Mouse (Mus musculus) kidney, adult 11 months (tissue): ENCODE data around the gene Rfc1.
"Not testable (repeated sequence)": the region's sequence is repeated elsewhere in the genome, so short reads cannot be mapped to it uniquely, and the experiment has no call there.

ENCODE experiments used
- DNase-seq: peaks from one replicate; pipeline ENCODE4 v3.0.0; 2022

Rfc1 gene

DNA sequence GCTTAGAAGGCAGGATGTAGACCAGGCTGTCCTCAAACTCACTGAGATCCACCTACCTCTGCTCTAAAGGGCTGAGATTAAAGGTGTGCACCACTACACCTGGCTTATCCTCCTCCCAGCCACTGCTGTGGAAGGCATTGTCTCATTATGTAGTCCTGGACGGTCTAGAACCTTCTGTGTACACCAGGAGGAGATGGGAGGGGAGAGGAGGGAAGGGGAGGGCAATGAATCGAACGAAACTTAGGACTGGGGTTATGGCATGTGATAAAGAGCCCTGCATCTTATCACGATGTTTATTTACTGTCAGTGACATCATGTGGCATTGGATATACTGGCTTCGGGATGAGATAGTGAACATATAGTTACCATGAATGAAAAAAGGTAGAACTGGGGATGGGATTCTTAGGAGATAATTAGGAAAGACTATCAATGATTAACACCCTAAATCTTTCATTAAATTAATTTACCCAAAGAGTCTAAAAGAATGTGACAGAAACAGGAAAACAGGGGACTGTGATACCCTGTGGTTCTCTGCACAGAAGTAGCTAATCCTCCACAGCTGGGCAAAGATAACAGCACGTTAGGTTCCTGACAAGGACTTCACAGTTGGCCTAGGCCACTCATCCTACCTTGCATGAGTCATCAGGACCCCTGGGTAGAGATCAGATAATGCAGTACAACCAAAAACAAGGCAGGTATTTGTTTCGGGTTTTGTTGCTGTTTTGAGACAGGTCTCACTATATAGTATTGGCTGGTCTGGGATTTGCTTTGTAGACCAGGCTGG is 37.1 kb downstream of the Rfc1 start:
- DNase-seq = no peak

DNA sequence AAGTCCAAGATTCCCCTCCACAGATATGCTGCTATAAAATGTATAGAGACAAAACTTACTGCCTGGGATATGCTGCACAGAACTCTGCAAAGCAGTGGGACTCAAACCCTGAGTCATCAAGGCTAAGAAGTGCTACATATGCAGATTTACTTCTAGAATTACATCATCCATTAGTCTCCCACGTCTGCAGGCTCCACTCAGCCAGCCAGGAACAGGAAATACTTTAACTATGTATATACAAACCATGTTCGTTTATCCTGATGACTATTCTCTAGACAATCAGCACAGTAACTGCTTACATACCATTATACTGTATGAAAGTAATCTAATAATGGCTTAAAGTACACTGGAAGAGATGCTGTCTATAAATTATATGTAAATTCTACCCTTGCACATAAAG is 41.2 kb downstream of the Rfc1 start:
- no peak for DNase-seq

DNA sequence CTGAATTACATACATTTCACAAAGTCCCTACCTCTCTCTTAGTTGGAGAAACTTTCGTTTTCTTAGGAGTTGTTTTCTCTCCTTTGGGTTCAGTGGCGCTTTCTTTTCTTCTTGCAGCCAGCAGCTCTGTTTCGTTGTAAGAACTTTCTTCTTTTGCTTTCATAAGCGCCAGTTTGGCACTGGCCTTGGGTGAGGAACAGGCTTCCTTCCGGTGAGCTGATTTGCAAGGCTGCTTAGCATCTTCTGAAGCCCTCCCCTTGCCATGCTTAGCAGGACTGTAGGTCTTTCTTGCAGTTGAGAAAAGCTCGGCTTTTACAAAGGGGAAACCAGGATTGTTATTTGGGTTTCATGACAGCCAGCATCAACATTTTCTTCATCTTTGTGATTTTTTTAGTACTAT is 41.8 kb downstream of the Rfc1 start:
- no peak for DNase-seq

GRCm38 (mm10) chr5:65289009-65289408 is 46.5 kb downstream of the Rfc1 start:
- DNase-seq = not testable (repeated sequence)

DNA sequence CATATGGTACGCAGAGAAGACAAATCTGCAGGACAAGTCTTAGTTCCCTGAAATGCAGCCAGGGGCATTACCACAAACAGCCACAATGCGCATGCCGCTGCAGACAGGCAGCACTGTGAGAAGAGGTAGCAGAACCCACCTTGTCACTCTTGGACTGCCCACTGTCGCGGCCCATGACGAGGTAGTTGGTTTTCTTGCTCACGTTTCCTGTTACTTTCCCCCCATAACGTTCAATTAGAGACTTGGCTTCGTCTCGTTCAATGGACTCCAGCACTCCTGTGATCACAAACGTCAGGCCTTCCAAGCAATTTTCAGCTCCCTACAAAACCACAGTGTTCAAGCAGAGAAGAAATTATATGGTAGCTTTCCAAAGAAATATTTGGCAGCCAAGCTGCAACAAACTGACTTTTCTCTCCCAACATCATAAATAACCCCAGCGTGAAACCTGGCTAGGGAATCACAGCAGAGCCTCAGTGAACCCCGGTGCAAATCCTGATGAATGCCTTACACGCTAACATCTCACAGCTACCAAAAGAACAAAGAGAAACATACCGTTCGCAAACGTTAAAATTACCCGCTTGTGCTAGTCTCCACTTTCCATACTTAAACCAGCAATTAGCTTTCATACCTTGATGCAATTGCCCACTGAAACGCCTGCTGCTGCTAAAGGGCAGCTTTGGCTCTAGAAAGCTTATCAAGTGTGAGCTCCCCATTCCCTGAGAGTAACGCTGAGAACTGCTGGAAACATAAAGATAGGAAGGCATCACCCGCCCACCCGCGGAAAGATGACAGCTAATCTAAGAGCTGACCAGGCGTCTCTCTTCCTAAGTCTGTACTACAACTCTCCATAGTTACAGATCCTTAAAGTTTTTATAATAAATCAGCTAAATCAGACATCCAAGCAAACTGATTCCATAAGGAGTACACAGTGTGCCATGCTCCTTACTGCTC is 47.4 kb downstream of the Rfc1 start:
- no peak for DNase-seq

DNA sequence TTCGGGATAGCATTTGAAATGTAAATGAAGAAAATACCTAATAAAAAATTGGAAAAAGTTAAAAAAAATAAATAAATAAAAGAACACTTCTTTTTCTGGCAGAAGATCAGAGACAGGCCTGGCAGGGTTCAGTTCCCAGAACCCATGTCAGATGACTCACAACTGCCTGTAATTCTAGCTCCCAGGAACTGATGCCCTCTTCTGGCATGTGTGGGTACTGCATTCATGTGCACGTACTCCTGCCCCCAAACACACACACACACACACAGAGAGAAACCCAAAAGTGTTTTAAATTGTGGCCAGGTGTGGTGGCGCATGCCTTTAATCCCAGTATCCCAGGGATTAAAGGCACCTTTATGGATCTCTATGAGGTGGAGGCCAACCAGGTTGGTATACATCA is 51.3 kb downstream of the Rfc1 start:
- DNase-seq = no peak

GRCm38 (mm10) chr5:65281216-65281615 is 54.3 kb downstream of the Rfc1 start:
- DNase-seq = no peak

GRCm38 (mm10) chr5:65279133-65279651 is 56.3 kb downstream of the Rfc1 start:
- DNase-seq = no peak

DNA sequence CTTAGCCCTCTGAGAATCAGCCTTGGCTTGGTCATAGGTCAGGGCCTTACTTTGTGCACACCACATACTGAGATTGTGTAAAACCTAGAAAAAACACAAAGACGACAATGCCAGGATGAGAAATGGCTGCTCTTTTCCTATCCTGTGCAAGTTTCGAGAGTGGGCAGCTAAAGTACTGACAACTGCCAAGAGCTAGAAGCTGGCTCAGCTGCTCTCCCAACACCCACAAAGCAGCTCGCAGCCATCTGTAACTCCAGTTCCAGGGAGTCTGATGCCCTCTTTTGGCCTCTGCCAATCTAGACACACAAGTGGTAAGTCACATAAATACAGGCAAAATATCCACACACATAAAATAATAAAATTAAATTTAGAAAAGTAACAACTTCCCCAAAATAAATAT is 61.5 kb downstream of the Rfc1 start:
- DNase-seq = no peak

- DNase-seq = no peak
These were observed 77.5 kb downstream of the Rfc1 start for GRCm38 (mm10) chr5:65257910-65258505.

DNA sequence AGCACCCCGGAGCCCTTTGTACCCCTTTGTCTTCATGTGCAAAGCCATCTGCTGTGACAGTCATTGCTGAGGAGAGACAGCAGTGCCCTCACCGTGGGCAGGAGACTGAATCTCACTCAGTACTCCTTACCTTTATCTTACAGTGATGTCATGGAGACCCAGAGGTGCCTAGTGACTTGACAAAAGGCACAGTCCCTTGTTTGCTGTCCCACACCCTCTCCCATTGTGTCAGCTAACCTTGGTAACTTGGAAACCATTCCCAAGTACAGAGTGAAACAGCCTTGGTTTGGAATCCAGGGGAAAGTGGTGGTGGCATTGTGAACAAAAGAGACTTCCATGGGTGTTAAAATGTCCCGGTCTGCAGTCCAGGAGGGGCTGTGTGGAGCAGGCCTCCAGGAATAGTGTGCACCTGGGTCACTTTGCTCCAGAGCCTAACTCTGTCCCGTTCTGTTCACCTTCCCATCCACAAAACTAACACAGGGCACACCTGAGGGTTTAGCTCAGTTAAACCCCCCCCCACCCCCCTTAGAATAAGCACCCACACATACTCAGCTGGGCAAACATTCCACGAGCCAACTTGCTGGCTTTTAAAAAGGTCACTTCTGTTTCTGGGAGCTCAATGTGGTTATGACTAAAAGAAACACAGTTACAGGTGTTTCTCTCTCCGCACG is 85.2 kb downstream of the Rfc1 start:
- DNase-seq = no peak

- no peak for DNase-seq
These were observed 88.2 kb downstream of the Rfc1 start for GRCm38 (mm10) chr5:65247296-65247695.

- DNase-seq = no peak
These were observed 92.7 kb downstream of the Rfc1 start for GRCm38 (mm10) chr5:65242740-65243139.

DNA sequence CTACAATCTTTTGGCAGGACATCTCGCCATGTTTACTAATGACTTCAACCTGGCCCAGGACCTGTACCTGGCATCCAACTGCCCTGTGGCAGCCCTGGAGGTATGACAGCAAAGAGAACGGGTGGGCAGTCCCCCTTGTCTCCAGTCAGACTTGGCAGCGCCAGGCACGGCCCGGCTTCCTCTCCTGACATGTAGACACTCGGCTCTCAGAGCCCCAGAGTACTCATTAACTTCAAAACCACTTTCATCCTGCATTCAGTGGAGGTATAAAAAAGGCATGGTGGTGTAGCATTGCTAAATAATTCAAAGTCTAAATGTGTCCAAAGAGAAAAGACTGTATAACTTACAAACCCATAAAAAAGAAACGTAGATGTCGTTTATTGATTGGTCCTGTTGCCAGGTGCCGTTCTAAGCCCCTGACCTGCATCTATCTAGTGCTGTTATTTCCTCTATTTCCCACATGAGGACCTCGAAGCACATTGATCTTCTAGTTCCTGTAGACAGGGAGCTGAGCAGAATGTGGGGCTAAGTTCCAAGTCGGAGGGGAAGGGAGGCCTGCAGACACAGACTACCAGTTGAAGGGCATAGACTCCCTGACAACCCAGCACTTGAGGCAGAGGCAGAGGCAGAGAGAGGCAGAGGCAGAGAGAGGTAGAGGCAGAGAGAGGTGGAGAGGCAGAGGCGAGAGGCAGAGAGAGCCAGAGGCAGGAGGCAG is 104.0 kb downstream of the Rfc1 start:
- DNase-seq = peak; percentile 10

DNA sequence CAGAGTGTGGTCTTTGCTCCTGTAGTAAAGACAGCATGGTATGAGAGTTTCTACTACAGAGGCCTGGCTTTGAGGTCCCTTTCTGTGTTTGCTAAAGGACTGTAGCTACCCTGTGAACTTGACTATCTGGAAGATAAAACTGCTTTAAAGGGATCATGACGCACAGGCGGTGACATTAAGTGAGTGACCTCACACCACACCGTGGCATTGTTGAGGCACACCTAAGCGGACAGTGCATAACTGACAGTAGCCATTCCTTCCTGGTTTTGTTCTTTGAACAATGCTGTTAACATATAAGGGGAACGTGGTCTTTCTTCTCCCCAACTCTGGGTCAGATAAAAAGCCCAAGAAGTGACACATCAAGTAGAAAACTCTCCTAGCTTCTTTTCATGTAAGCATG is 111.4 kb downstream of the Rfc1 start:
- DNase-seq = no peak

DNA sequence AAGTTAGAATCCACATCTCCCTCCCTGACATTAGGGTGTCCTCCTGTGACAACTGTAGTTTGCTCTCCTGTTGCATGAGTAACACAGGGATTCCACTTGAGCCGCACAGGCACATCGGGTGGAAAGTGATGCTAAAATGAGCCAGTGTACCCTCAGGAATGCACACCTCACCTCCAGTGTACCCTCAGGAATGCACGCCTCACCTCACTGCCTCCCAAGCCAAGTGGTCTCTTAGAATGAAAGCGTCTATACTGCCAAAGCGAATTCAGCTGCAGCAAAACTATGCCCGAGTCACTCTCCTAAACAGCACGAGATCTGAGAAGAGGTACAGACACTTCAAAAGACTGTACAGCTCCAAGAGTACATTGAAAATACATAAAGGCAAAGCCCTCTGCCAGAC is 114.4 kb downstream of the Rfc1 start:
- no peak for DNase-seq

GRCm38 (mm10) chr5:65217305-65218269 is 117.9 kb downstream of the Rfc1 start:
- DNase-seq = no peak

DNA sequence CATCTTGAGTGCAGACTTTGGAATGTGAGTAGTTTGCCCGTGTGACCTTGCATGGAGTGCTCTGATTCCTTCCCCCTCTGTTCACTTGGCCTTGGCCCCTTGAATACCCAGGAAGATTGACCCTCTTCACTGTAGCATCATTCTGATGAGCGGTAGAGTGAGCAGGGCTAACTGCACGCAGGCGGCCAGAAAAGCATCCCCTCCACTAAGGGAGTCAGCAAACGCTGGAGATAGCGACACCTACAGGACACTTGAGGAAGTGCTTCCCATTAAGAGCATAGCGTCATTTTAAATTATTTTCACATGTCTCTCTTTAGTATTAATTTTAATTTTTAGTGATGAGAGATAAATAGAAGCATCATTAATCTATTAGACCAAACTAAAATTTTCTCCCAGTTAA is 122.1 kb downstream of the Rfc1 start:
- no peak for DNase-seq
